Mouse (Mus musculus) heart, postnatal 0 days (tissue): ENCODE measurements at regions not wholly inside any gene's neighbourhood (a gene's known extent, or its start where the extent isn't known, plus 50 kb on each side); places are given as distances from the start of the nearest gene placed in this dataset.

Source experiments
- ATAC-seq: fragments of 200-750 bp; cut with Nextera tagmentation; 2 replicates; pipeline ENCODE4 v1.8.0; 2017; ENCODE audit warnings: low read depth, moderate number of reproducible peaks, moderate library complexity; ENCODE audit not compliant: insufficient read depth
- DNase-seq: peaks from one replicate; pipeline ENCODE4 v3.0.0-alpha.2; 2016; ENCODE audit warnings: low spot score
- H3K27ac ChIP-seq: fragments of 300-500 bp; sonication (generic); 2 replicates; pipeline ENCODE4 v1.5.1; 2014; ENCODE audit warnings: low read depth, mild to moderate bottlenecking
- H3K27me3 ChIP-seq: fragments of 300-500 bp; sonication (generic); 2 replicates; pipeline ENCODE4 v1.6.1; 2014; ENCODE audit warnings: low read length, mixed read lengths; ENCODE audit not compliant: control insufficient read depth, insufficient read depth
- H3K36me3 ChIP-seq: fragments of 300-500 bp; sonication (generic); replicated peaks from 2 replicates; pipeline ENCODE4 v1.6.1; 2014; ENCODE audit warnings: low read length, mixed read lengths; ENCODE audit not compliant: control insufficient read depth, insufficient read depth
- H3K4me1 ChIP-seq: fragments of 300-500 bp; sonication (generic); 2 replicates; pipeline ENCODE4 v1.6.1; 2014; ENCODE audit warnings: antibody characterized with exemption; ENCODE audit not compliant: control insufficient read depth, insufficient read depth
- H3K4me2 ChIP-seq: fragments of 300-500 bp; sonication (generic); 2 replicates; pipeline ENCODE4 v1.6.1; 2014; ENCODE audit warnings: low read depth, mild to moderate bottlenecking, low read length, moderate library complexity
- H3K4me3 ChIP-seq: fragments of 300-500 bp; sonication (generic); 2 replicates; pipeline ENCODE4 v1.5.1; 2014; ENCODE audit warnings: low read depth, low read length
- H3K9ac ChIP-seq: fragments of 300-500 bp; sonication (generic); replicated peaks from 2 replicates; pipeline ENCODE4 v1.6.1; 2014; ENCODE audit warnings: low read depth, low read length, mixed read lengths
- H3K9me3 ChIP-seq: fragments of 300-500 bp; sonication (generic); replicated peaks from 2 replicates; pipeline ENCODE4 v1.6.1; 2016; ENCODE audit warnings: low read length; ENCODE audit not compliant: control insufficient read depth
- CTCF ChIP-seq: IDR thresholded peaks from 2 replicates; pipeline ENCODE4 v1.5.1; 2016; ENCODE audit warnings: antibody characterized with exemption, control low read depth, low read depth
- EP300 ChIP-seq: IDR thresholded peaks from 2 replicates; pipeline ENCODE4 v1.6.1; 2016; ENCODE audit warnings: antibody characterized with exemption, low read depth
- WGBS: fragments of 180-500 bp; shearing (Covaris S2); extraction: QIAGEN DNeasy Blood & Tissue Kit; methylation state at CpG from one replicate; pipeline ENCODE4 v1.1.7; 2014; 5-methylcytosine and 5-hydroxymethylcytosine counted together

- TF ChIP-seq CTCF (no peak), EP300 (no peak)
Observed at GRCm38 (mm10) chr10:120576886-120577285, 100.6 kb upstream of the Hmga2 start.

GRCm38 (mm10) chr10:120576148-120576547, 99.9 kb upstream of the Hmga2 start:
- Histone ChIP-seq H3K36me3 (no peaks in the 10 kb centered on the region), H3K9ac (no peak overlapping the region), H3K9me3 (no peaks in the 10 kb centered on the region), H3K4me3 (no peak overlapping the region), H3K27ac (no peak overlapping the region), H3K4me1 (no peaks in the 10 kb centered on the region), H3K27me3 (no peaks in the 10 kb centered on the region), H3K4me2 (no peak overlapping the region)
- ATAC-seq (no peak), DNase-seq (no peak)
- 38% methylated on average over 4 of the region's 4 CpGs for WGBS
- no peak for TF ChIP-seq EP300
- TF ChIP-seq CTCF = no peak

More at GRCm38 (mm10) chr10:120576886-120577285, 100.6 kb upstream of the Hmga2 start:
- Histone ChIP-seq H3K9me3 (no peaks in the 10 kb centered on the region), H3K4me3 (no peak overlapping the region), H3K4me2 (no peak overlapping the region), H3K9ac (no peak overlapping the region), H3K27me3 (no peaks in the 10 kb centered on the region), H3K36me3 (no peaks in the 10 kb centered on the region), H3K4me1 (no peaks in the 10 kb centered on the region), H3K27ac (no peak overlapping the region)
- ATAC-seq = no peak
- WGBS = 57% methylated on average over 5 of the region's 5 CpGs
- no peak for DNase-seq

GRCm38 (mm10) chr10:120571340-120571739, 95.1 kb upstream of the Hmga2 start:
- H3K4me2 ChIP-seq = no peak overlapping the region
- DNase-seq = no peak
- no peaks in the 10 kb centered on the region for H3K9me3 ChIP-seq
- ATAC-seq = no peak
- H3K27me3 ChIP-seq = no peaks in the 10 kb centered on the region
- TF ChIP-seq EP300 = no peak
- TF ChIP-seq CTCF = no peak
- WGBS = 4% methylated on average over 6 of the region's 6 CpGs
- no peak overlapping the region for H3K4me3 ChIP-seq
- H3K4me1 ChIP-seq = no peaks in the 10 kb centered on the region
- no peaks in the 10 kb centered on the region for H3K36me3 ChIP-seq
- H3K9ac ChIP-seq = no peak overlapping the region
- H3K27ac ChIP-seq = no peak overlapping the region

- H3K27me3 ChIP-seq = no peaks in the 10 kb centered on the region
- no peak overlapping the region for H3K27ac ChIP-seq
- H3K9ac ChIP-seq = no peak overlapping the region
- no peaks in the 10 kb centered on the region for H3K36me3 ChIP-seq
- H3K4me2 ChIP-seq = no peak overlapping the region
- WGBS = 95% methylated on average over 4 of the region's 4 CpGs
- peaks cover 3% of the 10 kb centered on the region; the same call in 1 of the 2 replicates for H3K9me3 ChIP-seq
- TF ChIP-seq CTCF = no peak
- no peak for TF ChIP-seq EP300
- no peak for ATAC-seq
- no peak for DNase-seq
- no peaks in the 10 kb centered on the region for H3K4me1 ChIP-seq
- no peak overlapping the region for H3K4me3 ChIP-seq
Observed at GRCm38 (mm10) chr10:120565992-120566391, 89.7 kb upstream of the Hmga2 start.

GRCm38 (mm10) chr10:120564859-120565258, 88.6 kb upstream of the Hmga2 start:
- H3K27ac ChIP-seq = no peak overlapping the region
- no peak for ATAC-seq
- H3K4me2 ChIP-seq = no peak overlapping the region
- H3K4me3 ChIP-seq = no peak overlapping the region
- DNase-seq = no peak
- H3K4me1 ChIP-seq = no peaks in the 10 kb centered on the region
- TF ChIP-seq EP300 = no peak
- TF ChIP-seq CTCF = no peak
- no peaks in the 10 kb centered on the region for H3K27me3 ChIP-seq
- no peak overlapping the region for H3K9ac ChIP-seq
- H3K36me3 ChIP-seq = no peaks in the 10 kb centered on the region
- 27% methylated on average over 14 of the region's 14 CpGs for WGBS
- peaks cover 11% of the 10 kb centered on the region; the same call in 1 of the 2 replicates for H3K9me3 ChIP-seq

- H3K27me3 ChIP-seq = no peaks in the 10 kb centered on the region
- no peak for DNase-seq
- peaks cover 11% of the 10 kb centered on the region; the same call in 1 of the 2 replicates for H3K9me3 ChIP-seq
- no peak for TF ChIP-seq CTCF
- no peak for TF ChIP-seq EP300
- H3K9ac ChIP-seq = no peak overlapping the region
- no peak for ATAC-seq
- 24% methylated on average over 10 of the region's 10 CpGs for WGBS
- H3K4me1 ChIP-seq = no peaks in the 10 kb centered on the region
- no peak overlapping the region for H3K4me3 ChIP-seq
- no peak overlapping the region for H3K4me2 ChIP-seq
- no peaks in the 10 kb centered on the region for H3K36me3 ChIP-seq
- no peak overlapping the region for H3K27ac ChIP-seq
Observed at GRCm38 (mm10) chr10:120563926-120564325, 87.7 kb upstream of the Hmga2 start.
